Mouse (Mus musculus) kidney, postnatal 10 days (tissue): ENCODE measurements around the gene Prpsap2.
"Not testable (repeated sequence)": the region's sequence is repeated elsewhere in the genome, so short reads cannot be mapped to it uniquely, and the experiment has no call there.

Experiments
- DNase-seq: peaks from one replicate; pipeline ENCODE4 v3.0.0; 2021; ENCODE audit warnings: mixed read lengths

The Prpsap2 gene

GRCm38 (mm10) chr11:61761584-61762407 lies at the start of gene Prpsap2:
TSS of gene Prpsap2 (minus strand) at chr11:61762088.
- peak; percentile 100 for DNase-seq

DNA sequence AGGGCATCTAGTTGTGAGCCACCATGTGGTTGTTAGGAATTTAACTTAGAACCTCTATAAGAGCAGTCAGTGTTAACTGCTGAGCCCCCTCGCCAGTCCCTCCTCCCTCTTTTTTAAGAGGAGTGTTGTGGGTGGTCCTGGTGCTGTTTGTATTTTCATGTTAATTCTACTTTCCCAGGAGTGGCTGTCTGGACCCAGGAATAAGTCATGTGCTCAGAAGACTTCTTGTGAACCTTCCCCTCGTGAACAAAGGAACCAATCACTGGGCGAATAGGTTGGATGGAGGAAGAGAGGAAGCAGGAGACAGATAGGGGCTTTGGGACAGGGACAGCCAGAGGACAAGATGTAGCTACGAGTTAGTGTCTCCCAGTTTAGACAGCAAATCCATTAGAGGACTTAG lies 47.9 kb upstream of the Prpsap2 start:
- DNase-seq: no peak

DNA sequence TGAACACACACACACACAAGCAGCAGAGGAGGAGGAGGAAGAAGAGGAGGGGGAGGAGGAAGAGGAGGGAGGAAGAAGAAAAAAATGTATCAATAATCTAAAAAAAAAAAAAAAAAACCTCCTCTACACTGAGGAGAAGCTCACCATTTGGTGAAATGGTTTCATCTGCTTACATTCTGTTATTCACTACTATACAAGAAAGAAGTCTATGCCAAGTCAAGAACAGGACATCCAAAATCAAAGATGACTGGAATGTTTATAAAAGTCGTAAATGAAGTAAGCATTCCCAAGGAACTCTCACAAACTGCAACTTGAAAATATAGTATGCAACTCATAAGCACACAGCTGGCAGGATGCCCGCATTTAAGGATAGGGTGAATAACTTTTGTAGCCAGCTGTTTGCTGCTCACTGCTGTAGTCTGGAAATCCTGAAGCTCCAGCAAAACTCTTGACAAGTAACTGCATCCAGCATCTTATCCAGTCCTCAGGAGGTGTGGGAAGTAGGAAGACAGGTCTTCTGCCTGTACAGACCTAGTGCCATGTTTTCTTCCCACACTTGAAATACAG lies 46.7 kb upstream of the Prpsap2 start:
- no peak for DNase-seq

GRCm38 (mm10) chr11:61793441-61793840 lies 31.6 kb upstream of the Prpsap2 start:
- DNase-seq: no peak

DNA sequence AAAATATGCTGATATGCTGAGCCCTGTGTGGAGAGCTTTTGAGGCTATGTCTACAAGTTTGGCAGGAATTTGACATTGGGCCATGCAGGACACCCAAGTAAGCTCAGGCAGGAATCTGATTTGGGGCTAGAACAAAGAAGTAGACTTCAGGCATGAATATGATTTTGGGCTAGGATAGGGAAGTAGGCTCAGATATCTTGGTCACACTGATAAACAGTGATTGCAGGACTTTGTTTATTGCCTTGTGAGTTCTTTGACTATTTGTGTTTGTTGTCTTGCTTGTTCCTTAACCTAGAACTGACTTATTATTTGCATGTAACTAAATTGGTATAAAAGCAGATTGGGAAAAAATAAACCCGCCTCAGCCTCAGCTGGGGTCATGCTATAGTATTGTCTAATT lies 26.7 kb upstream of the Prpsap2 start:
- DNase-seq: no peak

- not testable (repeated sequence) for DNase-seq
Measured at GRCm38 (mm10) chr11:61782526-61782925, 20.6 kb upstream of the Prpsap2 start.

DNA sequence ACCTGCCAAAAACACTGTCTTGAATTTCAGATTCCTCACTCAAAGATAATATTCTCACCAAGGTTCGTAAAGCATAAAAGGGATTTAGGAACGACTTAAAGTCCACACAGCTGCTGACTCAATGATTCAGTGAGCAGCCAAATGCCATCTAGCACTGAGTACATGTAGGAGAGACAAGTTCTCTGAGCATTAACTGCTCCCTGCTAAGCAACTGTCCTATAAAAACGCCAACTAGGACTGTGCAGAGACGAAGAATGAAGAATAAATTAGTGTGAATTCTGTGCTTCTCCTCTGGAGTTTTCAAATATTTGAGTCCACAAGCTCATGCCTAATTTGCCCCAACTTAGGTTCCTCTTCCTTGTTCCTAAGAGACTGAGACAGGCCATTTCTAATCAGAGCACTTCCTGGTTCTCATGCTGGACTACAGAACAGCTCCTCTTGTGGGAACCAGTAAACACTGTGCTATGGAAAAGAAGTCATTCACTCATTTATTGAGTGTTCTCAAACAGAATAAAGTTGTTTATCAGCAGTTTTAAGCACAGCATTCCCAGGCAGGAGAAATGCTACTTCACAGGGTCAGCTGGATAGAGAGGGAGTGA lies 12.8 kb upstream of the Prpsap2 start:
- no peak for DNase-seq

DNA sequence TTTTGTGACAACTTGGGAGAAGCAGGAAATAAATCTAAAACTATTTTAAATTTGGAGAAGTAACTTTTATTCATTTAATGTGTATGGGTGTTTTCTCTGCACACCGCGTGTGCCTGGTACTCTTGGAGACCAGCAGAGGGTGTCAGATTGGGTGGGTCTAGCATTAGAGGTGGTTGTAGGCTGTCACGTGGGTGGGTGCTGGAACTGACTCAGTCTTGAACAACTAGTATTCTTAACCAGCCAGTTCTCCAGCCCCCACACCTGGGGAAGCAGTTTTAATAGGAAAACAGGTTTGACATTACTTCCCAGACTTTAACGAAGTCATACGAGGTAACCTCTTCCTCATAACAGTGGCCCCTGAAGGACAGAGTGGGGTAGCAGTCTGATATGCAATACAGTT lies 1.4 kb downstream of the Prpsap2 start:
- no peak for DNase-seq

- no peak for DNase-seq
Measured at GRCm38 (mm10) chr11:61757151-61757550, 4.7 kb downstream of the Prpsap2 start.

DNA sequence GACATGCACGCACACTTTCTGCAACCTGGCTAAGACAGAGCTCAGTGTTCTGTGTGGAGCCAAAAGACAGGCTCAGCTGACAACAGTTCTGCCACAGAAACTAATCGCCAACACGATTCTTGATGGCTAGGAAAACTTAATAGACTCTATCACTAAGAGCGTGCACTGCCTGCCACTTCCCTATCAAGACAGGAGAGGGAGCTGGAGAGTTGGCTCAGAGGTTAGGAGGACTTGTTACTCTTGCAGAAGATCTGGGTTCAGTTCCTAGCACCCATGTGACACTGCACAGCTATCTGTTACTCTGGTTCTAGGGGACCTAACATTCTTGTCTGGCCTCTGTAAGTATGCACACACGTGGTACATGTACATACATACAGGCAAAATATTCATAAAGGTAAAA lies 10.3 kb downstream of the Prpsap2 start:
- DNase-seq: peak; percentile 26

GRCm38 (mm10) chr11:61747161-61747560 lies 14.7 kb downstream of the Prpsap2 start:
- no peak for DNase-seq

DNA sequence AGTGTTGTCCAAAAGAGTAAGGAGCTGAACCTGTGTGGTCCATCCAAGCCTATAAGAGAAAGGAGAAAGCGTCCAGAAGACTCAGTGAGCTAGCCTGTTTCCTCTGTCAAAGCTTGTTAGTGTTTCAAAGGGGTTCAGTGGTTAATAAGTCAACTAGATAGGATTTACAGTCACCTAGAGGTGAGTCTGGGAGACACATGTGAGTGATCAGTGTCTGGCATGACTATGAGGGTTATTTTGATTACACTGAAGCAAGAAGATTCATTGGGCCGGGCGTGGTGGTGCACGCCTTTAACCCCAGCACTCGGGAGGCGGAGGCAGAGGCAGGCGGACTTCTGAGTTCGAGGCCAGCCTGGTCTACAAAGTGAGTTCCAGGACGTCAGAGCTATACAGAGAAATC lies 16.1 kb downstream of the Prpsap2 start:
- no peak for DNase-seq

- no peak for DNase-seq
Measured at GRCm38 (mm10) chr11:61744460-61744859, 17.4 kb downstream of the Prpsap2 start.

- DNase-seq: no peak
Measured at GRCm38 (mm10) chr11:61743768-61744167, 18.1 kb downstream of the Prpsap2 start.

DNA sequence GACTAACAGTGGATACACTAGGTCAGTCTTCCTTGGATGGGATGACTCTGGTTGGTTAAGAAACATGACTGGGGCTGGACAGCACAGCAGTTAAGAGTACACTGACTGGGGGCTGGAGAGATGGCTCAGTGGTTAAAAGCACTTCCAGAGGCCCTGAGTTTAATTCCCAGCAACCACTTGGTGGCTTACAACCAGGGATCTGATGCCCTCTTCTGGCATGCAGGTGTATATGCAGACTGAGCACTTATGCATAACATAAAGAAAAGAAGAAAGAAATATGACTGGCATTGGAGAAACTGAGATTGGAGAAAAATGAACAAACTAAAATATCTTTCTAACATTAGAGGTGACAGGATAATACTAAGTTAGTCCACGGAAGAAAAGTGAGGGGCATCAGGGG lies 21.4 kb downstream of the Prpsap2 start:
- no peak for DNase-seq

- DNase-seq: no peak
Measured at GRCm38 (mm10) chr11:61737290-61737689, 24.6 kb downstream of the Prpsap2 start.

DNA sequence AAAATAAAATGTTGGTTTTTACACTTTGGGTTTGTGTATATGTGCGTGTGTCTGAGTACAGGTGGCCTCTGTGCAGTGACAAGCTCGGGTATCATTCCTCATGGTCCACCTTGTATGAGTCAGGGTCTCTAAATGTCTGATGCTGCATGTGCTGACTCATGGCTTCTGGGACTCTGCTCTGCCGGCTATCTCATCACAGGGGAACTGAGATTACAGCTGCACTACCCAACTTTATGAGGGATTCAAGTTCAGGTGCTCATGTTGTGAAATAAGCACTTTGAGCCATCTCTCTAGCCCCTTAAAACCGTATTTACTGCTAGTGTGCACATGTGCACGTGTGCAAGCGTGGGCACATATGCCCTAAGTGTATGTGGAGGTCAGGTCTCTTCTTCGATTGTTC lies 29.2 kb downstream of the Prpsap2 start:
- no peak for DNase-seq

GRCm38 (mm10) chr11:61728037-61728436 lies 33.9 kb downstream of the Prpsap2 start:
- peak; percentile 56 for DNase-seq

DNA sequence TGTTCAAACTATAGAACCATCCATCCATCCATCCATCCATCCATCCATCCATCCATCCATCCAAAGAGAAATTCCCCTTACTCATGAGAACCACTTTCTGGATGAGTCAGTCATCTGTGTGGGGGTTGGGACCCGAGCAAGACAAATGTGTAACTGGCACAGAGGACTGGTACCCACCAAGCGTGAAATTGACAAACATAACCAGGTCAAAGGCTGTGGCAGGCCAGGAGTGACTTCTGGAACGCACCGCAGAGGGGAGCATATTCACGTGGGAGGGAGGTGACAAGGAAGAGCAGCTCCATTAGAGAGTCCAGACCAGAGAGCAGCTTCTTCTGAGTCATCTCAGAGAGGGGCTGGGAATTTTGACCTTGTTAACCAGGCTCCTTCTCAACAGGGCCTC lies 39.8 kb downstream of the Prpsap2 start:
- DNase-seq: peak; percentile 50

GRCm38 (mm10) chr11:61720636-61721035 lies 41.3 kb downstream of the Prpsap2 start, which contains the start of gene Slc5a10:
TSS of gene Slc5a10 (minus strand) at chr11:61720826.
- DNase-seq: peak; percentile 44

DNA sequence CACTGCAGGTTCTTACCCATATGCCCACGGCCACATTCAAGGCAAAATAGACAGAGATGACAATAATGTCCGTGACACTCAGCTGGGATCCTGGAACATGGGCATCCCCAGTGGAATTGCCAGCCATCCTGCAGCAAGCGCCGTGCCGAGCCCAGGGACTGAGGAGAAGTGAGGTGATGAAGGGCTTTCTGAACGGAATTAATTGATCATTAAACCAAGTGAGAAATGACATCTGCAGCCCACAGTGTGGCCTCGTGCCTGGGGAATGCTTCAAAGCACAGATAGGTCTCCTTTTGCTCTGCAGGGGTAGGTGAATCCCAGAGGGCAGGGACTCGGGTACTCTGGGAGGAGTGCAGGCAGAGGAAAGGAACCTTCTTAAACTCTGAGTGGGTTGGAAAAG lies 42.1 kb downstream of the Prpsap2 start:
- DNase-seq: peak; percentile 29

- DNase-seq: peak; percentile 34
Measured at GRCm38 (mm10) chr11:61719387-61719786, 42.5 kb downstream of the Prpsap2 start.

GRCm38 (mm10) chr11:61717990-61718389 lies 43.9 kb downstream of the Prpsap2 start:
- no peak for DNase-seq

DNA sequence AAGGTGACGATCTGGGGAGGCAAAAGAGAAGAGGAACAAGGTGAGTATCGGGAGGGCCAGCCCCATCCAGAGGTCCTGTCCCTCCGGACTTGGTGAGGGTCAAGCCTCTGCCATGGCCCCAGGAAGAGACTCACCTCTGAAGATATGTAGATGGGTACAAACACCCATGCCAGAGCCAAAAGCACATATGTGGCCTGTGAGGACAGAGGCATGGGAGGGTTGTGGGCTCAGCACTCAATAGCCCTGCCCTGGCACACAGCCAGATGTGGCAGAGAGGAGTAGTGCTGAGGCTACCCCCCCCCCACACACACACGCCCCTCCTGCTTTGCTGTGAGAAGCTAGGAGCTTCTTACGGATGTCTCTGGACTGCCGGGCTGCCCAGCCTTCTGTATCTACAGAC lies 46.8 kb downstream of the Prpsap2 start:
- peak; percentile 38 for DNase-seq
